Mouse (Mus musculus) limb, embryonic 13.5 days (tissue): ENCODE results near the gene Rbm3. TPM values are rescaled to one million over a fixed set of nuclear protein-coding genes. Genes with fewer than 3 reads are reported as not detected.

Experiments
- ATAC-seq: fragments of 200-750 bp; cut with Nextera tagmentation; 2 replicates; pipeline ENCODE4 v1.8.0; 2017; ENCODE audit warnings: low read depth, moderate number of reproducible peaks, moderate TSS enrichment; ENCODE audit not compliant: low FRiP score
- H3K27ac ChIP-seq: fragments of 300-500 bp; sonication (generic); 2 replicates; pipeline ENCODE4 v1.5.1; 2015; ENCODE audit warnings: inconsistent platforms, mild to moderate bottlenecking, moderate library complexity
- H3K27me3 ChIP-seq: fragments of 300-500 bp; sonication (generic); 2 replicates; pipeline ENCODE4 v1.6.1; 2015; ENCODE audit warnings: mild to moderate bottlenecking, inconsistent platforms
- H3K36me3 ChIP-seq: fragments of 300-500 bp; sonication (generic); 2 replicates; pipeline ENCODE4 v1.6.1; 2015; ENCODE audit warnings: inconsistent platforms, mild to moderate bottlenecking, moderate library complexity
- H3K4me1 ChIP-seq: fragments of 300-500 bp; sonication (generic); 2 replicates; pipeline ENCODE4 v1.6.1; 2015; ENCODE audit warnings: inconsistent platforms
- H3K4me2 ChIP-seq: fragments of 300-500 bp; sonication (generic); replicated peaks from 2 replicates; pipeline ENCODE4 v1.6.1; 2015; ENCODE audit warnings: inconsistent platforms, mild to moderate bottlenecking, moderate library complexity
- H3K4me3 ChIP-seq: fragments of 300-500 bp; sonication (generic); 2 replicates; pipeline ENCODE4 v1.5.1; 2015; ENCODE audit warnings: moderate library complexity, mild to moderate bottlenecking, inconsistent platforms
- H3K9ac ChIP-seq: fragments of 300-500 bp; sonication (generic); 2 replicates; pipeline ENCODE4 v1.6.1; 2015; ENCODE audit warnings: mild to moderate bottlenecking, inconsistent platforms
- H3K9me3 ChIP-seq: fragments of 300-500 bp; sonication (generic); 2 replicates; pipeline ENCODE4 v1.6.1; 2016; ENCODE audit warnings: inconsistent platforms
- WGBS: fragments of 180-500 bp; shearing (Covaris S2); methylation state at CpG from one replicate; pipeline ENCODE4 v1.1.7; 2015; 5-methylcytosine and 5-hydroxymethylcytosine counted together
- polyA plus RNA-seq: library from polyadenylated mRNA; unstranded; fragments of >200 nt; fragmentation: Nextera tagmentation; extraction: Ambion mirVana; gene quantifications from 2 replicates; pipeline ENCODE4 v1.2.1, GENCODE M21; 2015

Rbm3 gene
- polyA plus RNA-seq, 1 experiment from 2014 or later: 482 TPM

- H3K9me3 ChIP-seq: no peaks in the 10 kb centered on the region
- no peak overlapping the region for H3K4me3 ChIP-seq
- H3K4me1 ChIP-seq: no peaks in the 10 kb centered on the region
- H3K27me3 ChIP-seq: no peaks in the 10 kb centered on the region
- H3K36me3 ChIP-seq: peaks cover 2% of the 10 kb centered on the region; the same call in 1 of the 2 replicates
- no peak overlapping the region for H3K27ac ChIP-seq
- ATAC-seq: no peak
- no peak overlapping the region for H3K9ac ChIP-seq
- no peak overlapping the region for H3K4me2 ChIP-seq
- 87% methylated on average over 4 of the region's 4 CpGs for WGBS
Observed at GRCm38 (mm10) chrX:8164471-8164870, 18.8 kb upstream of the Rbm3 start.

- Histone ChIP-seq H3K9ac (no peak overlapping the region), H3K4me1 (no peaks in the 10 kb centered on the region), H3K9me3 (no peaks in the 10 kb centered on the region), H3K27ac (no peak overlapping the region), H3K27me3 (no peaks in the 10 kb centered on the region), H3K4me2 (no peak overlapping the region), H3K36me3 (peaks cover 3% of the 10 kb centered on the region; the same call in 1 of the 2 replicates), H3K4me3 (no peak overlapping the region)
- ATAC-seq: no peak
- WGBS: 80% methylated on average over 5 of the region's 5 CpGs
Observed at GRCm38 (mm10) chrX:8163076-8163475, 17.4 kb upstream of the Rbm3 start.

GRCm38 (mm10) chrX:8143750-8144149, 1.9 kb downstream of the Rbm3 start:
- peaks cover 32% of the 10 kb centered on the region for H3K36me3 ChIP-seq
- WGBS: 76% methylated on average over 7 of the region's 7 CpGs

GRCm38 (mm10) chrX:8142948-8143347, 2.7 kb downstream of the Rbm3 start:
- H3K4me1 ChIP-seq: peaks cover 13% of the 10 kb centered on the region
- no peak overlapping the region for H3K9ac ChIP-seq
- H3K4me2 ChIP-seq: 0 out of 2 replicates have a peak overlapping the region, but pooled peaks have one; percentile 11
- 85% methylated on average over 7 of the region's 7 CpGs for WGBS
- H3K9me3 ChIP-seq: no peaks in the 10 kb centered on the region
- no peak for ATAC-seq
- no peak overlapping the region for H3K27ac ChIP-seq
- H3K4me3 ChIP-seq: no peak overlapping the region
- H3K27me3 ChIP-seq: no peaks in the 10 kb centered on the region
- H3K36me3 ChIP-seq: peaks cover 32% of the 10 kb centered on the region

More at GRCm38 (mm10) chrX:8143750-8144149, 1.9 kb downstream of the Rbm3 start:
- Histone ChIP-seq H3K9me3 (no peaks in the 10 kb centered on the region), H3K27ac (no peak overlapping the region), H3K4me2 (peak overlapping the region; percentile 86), H3K27me3 (no peaks in the 10 kb centered on the region), H3K4me3 (peak overlapping the region; percentile 62), H3K9ac (peak overlapping the region; percentile 84), H3K4me1 (peaks cover 13% of the 10 kb centered on the region)
- ATAC-seq: no peak

GRCm38 (mm10) chrX:8141058-8141457, 4.6 kb downstream of the Rbm3 start:
- no peak overlapping the region for H3K4me2 ChIP-seq
- H3K36me3 ChIP-seq: peaks cover 32% of the 10 kb centered on the region
- no peaks in the 10 kb centered on the region for H3K27me3 ChIP-seq
- H3K9me3 ChIP-seq: no peaks in the 10 kb centered on the region
- WGBS: 73% methylated on average over 3 of the region's 3 CpGs
- no peak overlapping the region for H3K9ac ChIP-seq
- H3K4me3 ChIP-seq: no peak overlapping the region
- no peak for ATAC-seq
- H3K27ac ChIP-seq: no peak overlapping the region
- H3K4me1 ChIP-seq: peaks cover 13% of the 10 kb centered on the region

- H3K4me1 ChIP-seq: peaks cover 13% of the 10 kb centered on the region
- no peak overlapping the region for H3K4me3 ChIP-seq
- WGBS: 86% methylated on average over 2 of the region's 2 CpGs
- H3K9ac ChIP-seq: no peak overlapping the region
- no peak for ATAC-seq
- peaks cover 32% of the 10 kb centered on the region for H3K36me3 ChIP-seq
- H3K27me3 ChIP-seq: no peaks in the 10 kb centered on the region
- no peaks in the 10 kb centered on the region for H3K9me3 ChIP-seq
- H3K4me2 ChIP-seq: no peak overlapping the region
- no peak overlapping the region for H3K27ac ChIP-seq
Observed at GRCm38 (mm10) chrX:8140446-8140845, 5.2 kb downstream of the Rbm3 start.

GRCm38 (mm10) chrX:8139480-8139879, 6.2 kb downstream of the Rbm3 start:
- no peak for ATAC-seq
- Histone ChIP-seq H3K9me3 (no peaks in the 10 kb centered on the region), H3K36me3 (peaks cover 32% of the 10 kb centered on the region), H3K4me2 (no peak overlapping the region), H3K27me3 (no peaks in the 10 kb centered on the region), H3K27ac (no peak overlapping the region), H3K9ac (no peak overlapping the region), H3K4me3 (no peak overlapping the region), H3K4me1 (peaks cover 13% of the 10 kb centered on the region)
- 58% methylated on average over 1 of the region's 1 CpGs for WGBS

- Histone ChIP-seq H3K9ac (no peak overlapping the region), H3K9me3 (no peaks in the 10 kb centered on the region), H3K27ac (no peak overlapping the region), H3K4me3 (no peak overlapping the region), H3K4me1 (no peaks in the 10 kb centered on the region), H3K27me3 (no peaks in the 10 kb centered on the region), H3K36me3 (peaks cover 6% of the 10 kb centered on the region; the same call in 1 of the 2 replicates), H3K4me2 (no peak overlapping the region)
- WGBS: 60% methylated on average over 2 of the region's 2 CpGs
- ATAC-seq: no peak
Observed at GRCm38 (mm10) chrX:8135886-8136285, 9.8 kb downstream of the Rbm3 start.

- peak within 1 kb of the TSS; percentile 88 for H3K27ac ChIP-seq
- no peaks in the 10 kb centered on the region; the same call in 1 of the 2 replicates for H3K9me3 ChIP-seq
- H3K36me3 ChIP-seq: peaks cover 16% of the 10 kb centered on the region
- H3K27me3 ChIP-seq: no peaks in the 10 kb centered on the region
- peak within 1 kb of the TSS; percentile 60 for H3K4me2 ChIP-seq
- 17% methylated on average over 35 of the region's 40 CpGs for WGBS
- H3K4me3 ChIP-seq: peak within 1 kb of the TSS; percentile 56
- no peaks in the 10 kb centered on the region for H3K4me1 ChIP-seq
- peak; percentile 90 for ATAC-seq
- H3K9ac ChIP-seq: peak within 1 kb of the TSS; percentile 53; the same call in 1 of the 2 replicates
Observed at GRCm38 (mm10) chrX:8132017-8132976, 13.4 kb downstream of the Rbm3 start, which contains the start of gene Wdr13. Gene Wdr13 (minus strand): TSS chrX:8132892.

- Histone ChIP-seq H3K4me1 (no peaks in the 10 kb centered on the region), H3K27me3 (no peaks in the 10 kb centered on the region), H3K9ac (no peak overlapping the region), H3K4me2 (peak overlapping the region; percentile 60), H3K27ac (no peak overlapping the region), H3K36me3 (peaks cover 16% of the 10 kb centered on the region), H3K9me3 (no peaks in the 10 kb centered on the region; the same call in 1 of the 2 replicates), H3K4me3 (peak overlapping the region; percentile 56)
- WGBS: 90% methylated on average over 17 of the region's 17 CpGs
- ATAC-seq: no peak
Observed at GRCm38 (mm10) chrX:8131393-8131792, 14.3 kb downstream of the Rbm3 start.

- no peak overlapping the region for H3K9ac ChIP-seq
- H3K27ac ChIP-seq: no peak overlapping the region
- no peak overlapping the region for H3K4me2 ChIP-seq
- H3K9me3 ChIP-seq: no peaks in the 10 kb centered on the region; the same call in 1 of the 2 replicates
- H3K4me1 ChIP-seq: no peaks in the 10 kb centered on the region
- no peak overlapping the region for H3K4me3 ChIP-seq
- WGBS: 81% methylated on average over 7 of the region's 7 CpGs
- no peak for ATAC-seq
- peaks cover 25% of the 10 kb centered on the region for H3K36me3 ChIP-seq
- no peaks in the 10 kb centered on the region for H3K27me3 ChIP-seq
Observed at GRCm38 (mm10) chrX:8125235-8125634, 20.4 kb downstream of the Rbm3 start.

- Histone ChIP-seq H3K9me3 (no peaks in the 10 kb centered on the region; the same call in 1 of the 2 replicates), H3K27ac (no peak overlapping the region), H3K27me3 (no peaks in the 10 kb centered on the region), H3K4me2 (no peak overlapping the region), H3K4me3 (no peak overlapping the region), H3K9ac (no peak overlapping the region), H3K36me3 (peaks cover 24% of the 10 kb centered on the region), H3K4me1 (no peaks in the 10 kb centered on the region)
- 81% methylated on average over 6 of the region's 6 CpGs for WGBS
- no peak for ATAC-seq
Observed at GRCm38 (mm10) chrX:8123821-8124470, 21.7 kb downstream of the Rbm3 start.
